Mouse (Mus musculus): ENCODE results near the gene Ltbp1.

DNA sequence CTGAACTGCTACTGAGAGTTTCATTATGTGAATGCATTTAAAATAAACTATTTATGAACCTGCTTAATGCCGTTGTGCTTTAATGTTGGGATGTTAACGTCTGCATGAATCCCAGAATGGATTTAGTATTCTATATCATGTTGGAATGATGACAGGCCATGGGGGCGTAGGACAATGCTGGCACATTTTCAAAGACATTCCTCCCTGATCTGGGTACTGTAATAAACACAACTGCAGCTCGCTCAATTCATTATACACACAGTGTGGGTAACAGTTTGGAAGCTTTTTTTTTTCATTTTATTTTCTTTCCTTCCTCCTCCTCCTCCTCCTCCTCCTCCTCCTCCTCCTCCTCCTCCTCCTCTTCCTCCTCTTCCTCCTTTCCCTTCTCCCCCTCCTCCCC, 82.9 kb downstream of the Ltbp1 start:
- TF ChIP-seq CTCF (IDR thresholded peaks at IDR 0.05; ENCODE audit: insufficient read depth, low read depth, low read length) (no peak), POLR2A (IDR thresholded peaks at IDR 0.05; ENCODE audit: insufficient read depth, low read depth, low read length) (no peak)

Data from olfactory bulb, adult 2 months (tissue).